Mouse (Mus musculus) lung, embryonic 16.5 days (tissue): Measurements from ENCODE around the gene Tmem106a. TPM values are rescaled to one million over a fixed set of nuclear protein-coding genes. Genes with fewer than 3 reads are reported as not detected.
A peak's percentile ranks its signal among the peaks of the same experiment; 100 is the strongest.

Experiments used
- ATAC-seq: fragments of 200-750 bp; cut with Nextera tagmentation; 2 replicates; pipeline ENCODE4 v1.8.0; 2017; ENCODE audit warnings: low read depth, mild to moderate bottlenecking, moderate library complexity
- H3K27ac ChIP-seq: fragments of 300-500 bp; sonication (generic); 2 replicates; pipeline ENCODE4 v1.5.1; 2014; ENCODE audit warnings: mild to moderate bottlenecking, control low read depth, low read length
- H3K27me3 ChIP-seq: fragments of 300-500 bp; sonication (generic); 2 replicates; pipeline ENCODE4 v1.6.1; 2014; ENCODE audit warnings: low read depth, low read length, mixed read lengths; ENCODE audit not compliant: control insufficient read depth, insufficient read depth
- H3K36me3 ChIP-seq: fragments of 300-500 bp; sonication (generic); 2 replicates; pipeline ENCODE4 v1.6.1; 2014; ENCODE audit warnings: low read length; ENCODE audit not compliant: control insufficient read depth, insufficient read depth
- H3K4me1 ChIP-seq: fragments of 300-500 bp; sonication (generic); replicated peaks from 2 replicates; pipeline ENCODE4 v1.6.1; 2014; ENCODE audit warnings: low read length, mixed read lengths; ENCODE audit not compliant: control insufficient read depth, insufficient read depth
- H3K4me2 ChIP-seq: fragments of 300-500 bp; sonication (generic); 2 replicates; pipeline ENCODE4 v1.6.1; 2014; ENCODE audit warnings: low read depth, low read length, control low read depth
- H3K4me3 ChIP-seq: fragments of 300-500 bp; sonication (generic); 2 replicates; pipeline ENCODE4 v1.5.1; 2014; ENCODE audit warnings: mild to moderate bottlenecking, low read length, control low read depth
- H3K9ac ChIP-seq: fragments of 300-500 bp; sonication (generic); 2 replicates; pipeline ENCODE4 v1.6.1; 2014; ENCODE audit warnings: low read length, control low read depth
- H3K9me3 ChIP-seq: fragments of 300-500 bp; sonication (generic); 2 replicates; pipeline ENCODE4 v1.6.1; 2016; ENCODE audit warnings: low read length; ENCODE audit not compliant: control insufficient read depth
- WGBS: fragments of 180-500 bp; shearing (Covaris S2); extraction: QIAGEN DNeasy Blood & Tissue Kit; methylation state at CpG from one replicate; pipeline ENCODE4 v1.1.7; 2014; 5-methylcytosine and 5-hydroxymethylcytosine counted together
- polyA plus RNA-seq: library from polyadenylated mRNA; unstranded; fragments of >200 nt; fragmentation: Nextera tagmentation; extraction: Ambion mirVana; gene quantifications from 2 replicates; pipeline ENCODE4 v1.2.1, GENCODE M21; 2015

The Tmem106a gene
- polyA plus RNA-seq = 4.7 and 7.1 TPM in 2 replicates

DNA sequence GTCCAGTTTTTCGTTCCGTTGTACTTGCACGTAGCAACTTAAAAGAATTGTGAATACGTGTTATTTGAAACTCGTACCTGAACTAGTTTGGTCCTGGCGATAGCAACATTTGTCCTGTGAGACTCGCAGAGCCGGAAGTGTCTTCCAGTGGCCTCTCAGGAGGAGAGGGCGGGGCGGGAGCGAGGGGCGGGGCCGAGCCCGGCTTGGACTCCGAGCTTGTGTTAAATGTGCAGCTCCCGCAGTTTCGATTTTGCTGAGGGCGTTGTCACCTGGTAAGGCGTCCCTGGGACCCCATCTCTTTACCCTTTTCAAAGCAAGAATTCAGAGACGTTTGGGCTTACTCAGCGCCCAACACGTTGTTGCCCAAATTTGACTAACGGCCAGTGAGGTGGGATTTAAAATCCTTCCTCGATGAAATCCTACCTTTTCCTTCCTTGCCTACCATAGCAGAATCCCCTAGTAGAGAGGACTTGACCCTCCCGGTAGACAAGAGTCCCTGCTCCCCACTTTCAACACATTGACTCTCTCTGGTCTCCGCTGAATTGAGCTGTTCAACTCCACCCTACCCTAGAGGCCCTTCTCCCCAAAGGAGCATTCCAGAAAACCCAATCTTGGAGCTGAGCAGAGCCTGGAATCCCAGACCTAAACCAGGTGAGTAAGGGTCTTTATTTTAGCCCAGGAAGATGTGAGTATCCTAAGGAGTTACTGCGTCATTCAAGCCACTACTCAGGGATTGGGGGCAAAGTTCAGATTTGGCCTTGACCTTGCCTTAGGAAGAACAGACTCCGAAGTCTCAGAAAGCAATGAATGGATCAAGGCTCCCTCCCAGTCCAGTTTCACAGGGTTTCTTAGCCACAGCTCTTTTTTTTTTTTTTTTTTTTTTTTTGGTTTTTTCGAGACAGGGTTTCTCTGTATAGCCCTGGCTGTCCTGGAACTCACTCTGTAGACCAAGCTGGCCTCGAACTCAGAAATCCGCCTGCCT is at the start of gene Tmem106a:
Gene Tmem106a, plus strand, starts transcription at position 189 of the 982 bp plus-strand sequence.
- H3K27ac ChIP-seq = no peak within 1 kb of the TSS
- ATAC-seq = peak; percentile 89

DNA sequence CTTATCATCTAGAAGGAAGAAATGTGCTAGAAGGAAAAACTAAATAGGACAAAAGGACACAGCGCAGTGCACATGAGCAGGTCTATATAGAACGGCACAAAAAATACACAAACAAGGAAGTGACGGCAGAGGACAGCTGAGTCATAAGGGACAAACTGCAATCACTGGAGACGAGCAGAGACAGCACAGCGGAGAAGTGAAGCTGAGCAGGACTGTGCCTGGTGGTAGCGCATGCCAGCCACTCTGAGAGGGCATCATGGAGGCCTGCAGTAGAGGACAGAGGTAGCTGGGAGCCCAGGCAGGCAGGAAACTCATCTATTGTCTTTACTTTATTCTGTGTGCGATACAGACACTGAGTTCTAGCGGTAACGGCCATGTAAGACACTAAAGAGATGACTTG is 38.5 kb upstream of the Tmem106a start:
- WGBS = 71% methylated on average over 9 of the region's 9 CpGs
- Histone ChIP-seq H3K4me3 (no peak overlapping the region), H3K9ac (0 out of 2 replicates have a peak overlapping the region, but pooled peaks have one; percentile 6), H3K36me3 (peaks cover 10% of the 10 kb centered on the region), H3K9me3 (no peaks in the 10 kb centered on the region), H3K4me1 (0 out of 2 replicates have a peak, but pooled peaks cover 2% of the 10 kb centered on the region), H3K27ac (peak overlapping the region; percentile 83), H3K27me3 (no peaks in the 10 kb centered on the region), H3K4me2 (no peak overlapping the region)
- peak; percentile 59 for ATAC-seq

More for the DNA sequence above, at the start of gene Tmem106a:
- peak within 1 kb of the TSS; percentile 73 for H3K9ac ChIP-seq
- H3K9me3 ChIP-seq = no peaks in the 10 kb centered on the region
- peaks cover 4% of the 10 kb centered on the region; the same call in 1 of the 2 replicates for H3K4me1 ChIP-seq
- H3K27me3 ChIP-seq = no peaks in the 10 kb centered on the region
- peak within 1 kb of the TSS; percentile 71 for H3K4me2 ChIP-seq
- peaks cover 14% of the 10 kb centered on the region for H3K36me3 ChIP-seq
- peak within 1 kb of the TSS; percentile 54 for H3K4me3 ChIP-seq
- 16% methylated on average over 30 of the region's 31 CpGs for WGBS

DNA sequence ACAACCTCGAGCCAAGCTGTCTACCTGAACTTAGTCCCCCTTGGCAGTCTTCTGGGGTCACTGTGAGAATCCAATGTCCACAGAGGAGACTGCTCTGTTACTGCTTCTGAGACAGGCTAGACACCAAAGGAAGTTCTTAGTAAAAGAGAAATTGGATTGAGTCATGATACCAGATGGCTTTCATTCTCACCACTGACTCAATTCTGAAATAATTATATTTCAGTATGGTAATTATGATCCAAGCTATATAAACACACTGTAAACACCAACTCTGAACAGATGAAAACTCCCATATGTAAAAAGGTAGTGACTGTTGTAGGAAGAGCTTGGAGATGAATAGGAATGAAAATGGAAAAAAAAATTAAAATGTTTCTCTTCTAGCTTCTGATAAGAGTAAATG is 37.9 kb upstream of the Tmem106a start:
- Histone ChIP-seq H3K36me3 (peaks cover 11% of the 10 kb centered on the region), H3K9me3 (no peaks in the 10 kb centered on the region), H3K27ac (peak overlapping the region; percentile 83), H3K4me1 (0 out of 2 replicates have a peak, but pooled peaks cover 2% of the 10 kb centered on the region), H3K27me3 (no peaks in the 10 kb centered on the region), H3K4me3 (no peak overlapping the region), H3K4me2 (no peak overlapping the region), H3K9ac (no peak overlapping the region)
- WGBS = 77% methylated on average over 1 of the region's 1 CpGs
- peak; percentile 77 for ATAC-seq

DNA sequence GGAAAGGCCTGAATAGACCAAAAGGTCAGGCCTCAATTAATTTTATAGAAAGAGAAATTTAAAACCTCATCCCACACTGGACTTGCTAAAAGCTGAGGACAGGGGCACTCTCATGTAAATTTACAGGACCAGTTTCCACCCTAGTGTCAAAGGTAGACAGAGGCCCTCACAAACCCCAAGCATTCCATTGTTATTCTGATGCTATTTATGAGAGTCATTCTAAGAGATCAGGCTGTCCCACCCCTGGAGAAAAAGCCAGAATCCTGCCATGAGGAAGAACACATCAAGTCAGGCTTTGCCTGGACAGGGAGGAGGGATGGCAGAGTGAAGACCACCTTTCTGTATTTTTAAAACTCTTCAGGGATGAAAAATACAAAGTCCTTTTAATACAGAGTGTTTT is 33.5 kb upstream of the Tmem106a start:
- H3K4me1 ChIP-seq = peaks cover 7% of the 10 kb centered on the region

DNA sequence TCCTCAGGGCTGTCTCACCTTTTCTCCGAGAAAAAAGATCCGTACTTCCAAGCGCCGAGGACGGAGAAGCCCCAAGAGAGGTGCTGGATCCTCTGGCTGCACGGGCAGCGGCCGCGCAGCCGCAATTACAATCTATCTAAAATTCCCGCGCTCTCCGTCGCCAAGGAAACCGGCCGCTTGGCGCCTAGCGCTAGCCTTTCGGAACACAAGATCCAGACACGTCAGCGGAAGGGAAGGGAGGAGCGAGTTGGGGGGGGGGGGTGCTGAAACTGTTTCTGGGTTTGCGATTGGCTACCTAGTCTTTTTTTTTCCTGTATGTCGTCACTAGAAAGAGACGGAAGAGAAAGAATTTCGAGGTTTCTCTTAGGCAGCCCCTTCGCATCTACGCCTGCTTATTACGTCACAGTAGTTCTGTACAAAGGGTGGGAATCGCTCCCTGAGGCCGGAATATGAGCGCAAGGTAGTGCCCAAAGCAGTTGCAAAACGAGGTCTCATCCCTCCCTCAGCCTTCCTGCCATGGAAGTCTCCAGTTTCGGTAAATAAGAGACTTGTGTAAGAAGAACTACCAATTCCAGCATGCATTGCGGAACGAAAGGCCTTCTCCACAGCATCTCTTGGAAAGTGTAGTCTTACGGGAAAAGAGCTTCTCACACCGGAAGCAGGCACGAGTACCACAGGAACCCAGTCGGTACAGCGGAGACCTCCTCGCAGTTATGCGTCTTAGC is 30.1 kb upstream of the Tmem106a start, which contains the start of the genes Brca1 and Nbr1:
Gene Brca1, minus strand, starts transcription at position 205 of the 725 bp plus-strand sequence.
Gene Nbr1, plus strand, starts transcription at position 399 of the 725 bp plus-strand sequence.
- ATAC-seq = peak; percentile 82
- no peaks in the 10 kb centered on the region for H3K27me3 ChIP-seq
- H3K4me3 ChIP-seq = peak within 1 kb of the TSS; percentile 87
- peak within 1 kb of the TSS; percentile 87 for H3K4me2 ChIP-seq
- no peaks in the 10 kb centered on the region for H3K9me3 ChIP-seq
- peaks cover 16% of the 10 kb centered on the region for H3K4me1 ChIP-seq
- peak within 1 kb of the TSS; percentile 90 for H3K9ac ChIP-seq
- peaks cover 14% of the 10 kb centered on the region for H3K36me3 ChIP-seq
- peak within 1 kb of the TSS; percentile 96 for H3K27ac ChIP-seq
- under 1% methylated on average over 43 of the region's 43 CpGs for WGBS

More for the DNA sequence above, 33.5 kb upstream of the Tmem106a start:
- Histone ChIP-seq H3K27ac (no peak overlapping the region), H3K27me3 (no peaks in the 10 kb centered on the region), H3K4me2 (no peak overlapping the region), H3K36me3 (peaks cover 8% of the 10 kb centered on the region), H3K4me3 (no peak overlapping the region), H3K9me3 (no peaks in the 10 kb centered on the region), H3K9ac (no peak overlapping the region)
- no peak for ATAC-seq

DNA sequence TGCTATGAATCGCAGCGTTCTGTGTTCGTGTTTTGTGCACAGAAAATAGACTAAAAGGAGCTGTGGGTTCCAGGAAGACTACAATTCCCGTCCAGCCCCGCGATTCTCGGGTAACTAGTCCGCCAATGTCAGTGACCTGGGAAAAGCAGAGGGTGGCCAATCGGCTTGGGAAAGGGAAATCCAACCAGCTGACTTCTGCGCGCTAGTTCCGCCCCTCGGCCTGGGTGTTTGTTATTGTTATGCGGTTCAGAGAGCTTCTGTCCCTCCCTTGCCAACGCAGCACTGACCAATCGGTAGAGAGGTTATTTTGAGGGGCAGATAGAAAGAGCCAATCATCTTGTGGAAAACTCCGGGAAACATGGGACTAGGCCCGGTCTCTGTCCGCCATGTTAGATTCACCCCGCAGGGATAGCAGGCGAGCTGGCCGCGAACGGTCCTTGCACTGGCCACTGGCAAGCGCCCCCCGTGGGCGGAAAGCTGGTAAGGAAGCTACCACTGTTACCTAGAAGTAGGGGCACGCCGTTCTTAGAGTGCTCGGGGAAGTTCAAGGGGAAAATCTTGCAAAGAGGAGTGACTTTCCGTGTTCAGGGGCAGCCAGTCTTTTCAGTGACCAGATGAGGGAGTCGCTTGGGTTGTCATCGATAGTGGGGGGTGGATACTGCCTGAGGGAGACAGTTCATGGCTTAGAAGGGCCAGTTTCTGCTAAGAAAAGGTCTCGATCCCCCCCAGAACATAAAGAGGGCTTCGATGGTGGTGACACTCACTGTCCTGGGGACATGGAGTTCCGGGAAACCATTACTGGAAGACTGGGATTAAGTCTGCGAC is 29.4 kb upstream of the Tmem106a start:
- Histone ChIP-seq H3K9ac (peak overlapping the region; percentile 90), H3K27me3 (no peaks in the 10 kb centered on the region), H3K4me3 (peak overlapping the region; percentile 87), H3K4me1 (peaks cover 16% of the 10 kb centered on the region), H3K36me3 (peaks cover 16% of the 10 kb centered on the region), H3K27ac (peak overlapping the region; percentile 96), H3K9me3 (no peaks in the 10 kb centered on the region), H3K4me2 (peak overlapping the region; percentile 87)
- ATAC-seq = peak; percentile 98
- 0% methylated on average over 37 of the region's 37 CpGs for WGBS

DNA sequence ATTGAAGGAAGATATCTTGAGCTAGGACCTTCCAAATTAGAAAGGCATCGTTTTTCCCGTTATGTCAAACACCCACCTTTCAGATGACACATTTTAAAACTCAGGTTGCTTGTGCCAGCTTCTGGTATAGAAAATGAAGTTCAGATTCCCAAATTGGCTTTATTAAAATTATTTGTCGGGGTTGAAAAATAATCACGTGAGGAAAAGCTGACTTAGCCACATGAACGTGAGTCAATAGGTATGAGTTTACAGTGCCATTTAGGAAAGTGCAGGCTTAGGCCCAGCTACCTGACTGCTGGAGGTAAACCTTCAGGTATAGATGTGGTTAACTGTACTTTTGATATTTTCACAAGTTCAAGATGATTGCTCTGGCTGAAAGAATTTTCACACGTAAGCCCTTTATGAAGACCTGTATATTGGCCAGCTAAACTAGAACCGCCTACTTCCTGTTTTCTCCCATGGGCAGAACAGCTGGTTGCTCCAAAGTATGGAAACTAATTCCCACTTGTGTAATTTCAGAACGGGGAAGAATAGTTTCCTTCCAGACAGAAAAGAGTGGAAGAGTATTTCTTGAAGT is 28.6 kb upstream of the Tmem106a start:
- 9% methylated on average over 8 of the region's 8 CpGs for WGBS
- H3K27me3 ChIP-seq = no peaks in the 10 kb centered on the region

DNA sequence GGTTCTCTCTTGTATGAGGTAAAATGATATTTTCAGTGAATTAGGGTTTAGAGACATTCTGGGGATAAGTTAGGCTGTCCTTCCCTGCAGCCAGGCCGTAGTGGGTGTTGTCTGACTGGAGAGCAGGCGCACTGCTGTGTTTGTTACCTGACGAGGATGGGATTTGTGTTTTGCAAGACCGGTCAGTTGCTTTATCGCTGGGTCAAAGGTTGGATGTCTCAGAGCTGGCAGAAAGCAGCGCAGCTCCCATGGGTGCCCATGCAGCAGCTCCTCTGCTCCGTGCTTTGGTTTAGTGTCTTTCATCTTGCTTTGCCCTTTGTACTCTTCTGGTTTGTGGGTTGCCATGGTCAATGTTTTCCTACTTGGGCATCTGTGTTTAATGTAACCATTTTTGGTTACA is 25.5 kb upstream of the Tmem106a start:
- no peak overlapping the region for H3K9ac ChIP-seq
- no peaks in the 10 kb centered on the region for H3K9me3 ChIP-seq
- no peak overlapping the region for H3K4me2 ChIP-seq
- WGBS = 91% methylated on average over 7 of the region's 7 CpGs
- peaks cover 13% of the 10 kb centered on the region for H3K36me3 ChIP-seq
- H3K27ac ChIP-seq = no peak overlapping the region
- no peaks in the 10 kb centered on the region for H3K27me3 ChIP-seq
- no peak for ATAC-seq
- H3K4me1 ChIP-seq = peaks cover 12% of the 10 kb centered on the region
- no peak overlapping the region for H3K4me3 ChIP-seq

More for the DNA sequence above, 28.6 kb upstream of the Tmem106a start:
- Histone ChIP-seq H3K36me3 (peaks cover 13% of the 10 kb centered on the region), H3K4me2 (peak overlapping the region; percentile 87), H3K27ac (peak overlapping the region; percentile 92), H3K9me3 (no peaks in the 10 kb centered on the region), H3K4me1 (peaks cover 16% of the 10 kb centered on the region), H3K9ac (peak overlapping the region; percentile 90), H3K4me3 (peak overlapping the region; percentile 87)
- ATAC-seq = no peak
